Comparison of ENCODE assay signal across 8 mouse cellular contexts in genomic region chr13:46058862-46059261, GRCm38 (mm10).
A peak's percentile ranks its signal among the peaks of the same experiment; 100 is the strongest.
DNase-seq lines count a peak whose midpoint lies in the region; ATAC-seq and TF ChIP-seq lines count a peak whose summit lies in the region.
"Had no signal": no experiment of that assay in that cellular context is flagged by ENCODE, and none has a peak within 500 bp of the region (broad histone marks: within the 10 kb centered on the region; RNA-seq: fewer than 3 reads in every experiment).

No protein-coding gene starts in this region.

- no peak overlapping the region for H3K4me3 ChIP-seq in gastrocnemius, adult 2 months
- H3K4me3 ChIP-seq in forebrain, embryonic 13.5 days: no peak overlapping the region
- H3K4me3 ChIP-seq: limb, embryonic 15.5 days had no signal

- no peak for TF ChIP-seq CTCF in gastrocnemius, adult 2 months (IDR thresholded peaks at IDR 0.05)

- H3K4me2 ChIP-seq in forebrain, embryonic 13.5 days: no peak overlapping the region
- H3K4me2 ChIP-seq: limb, embryonic 15.5 days had no signal

- H3K27ac ChIP-seq in gastrocnemius, adult 2 months: no peak overlapping the region
- H3K27ac ChIP-seq in forebrain, embryonic 13.5 days: no peak overlapping the region
- H3K27ac ChIP-seq: limb, embryonic 15.5 days had no signal

- H3K4me1 ChIP-seq in forebrain, embryonic 13.5 days: peaks cover 6% of the 10 kb centered on the region

- intact Hi-C loops in gastrocnemius, adult 2 months (cut with DNase I): no loop called here

- no peak overlapping the region for H3K9ac ChIP-seq in forebrain, embryonic 13.5 days
- H3K9ac ChIP-seq: limb, embryonic 15.5 days had no signal

- no peak for ATAC-seq in forebrain, embryonic 13.5 days

- no peaks in the 10 kb centered on the region for H3K9me3 ChIP-seq in forebrain, embryonic 13.5 days (replicated peaks)
- H3K9me3 ChIP-seq: limb, embryonic 15.5 days had no signal

- 67% methylated on average over 7 of the region's 7 CpGs for WGBS in forebrain, embryonic 13.5 days

- DNase-seq in urinary bladder, postnatal 14 days (ENCODE audit: low spot score): peak; percentile 32
- no peak for DNase-seq in urinary bladder, postnatal 10 days (ENCODE audit: low spot score)
- DNase-seq in gonadal fat pad, adult 2 months (ENCODE audit: low read depth): peak; percentile 3
- DNase-seq in kidney, postnatal 25 days: peak; percentile 32 to 56
- no peak for DNase-seq in gastrocnemius, adult 2 months
- DNase-seq in cerebellum, postnatal 4 days (ENCODE audit: low spot score in 2 of 2): no peak

- no peaks in the 10 kb centered on the region for H3K36me3 ChIP-seq in forebrain, embryonic 13.5 days (ENCODE audit: poor library complexity, severe bottlenecking)
- H3K36me3 ChIP-seq: limb, embryonic 15.5 days had no signal

- no peaks in the 10 kb centered on the region for H3K27me3 ChIP-seq in forebrain, embryonic 13.5 days
- H3K27me3 ChIP-seq: limb, embryonic 15.5 days had no signal

Comparison
In these comparisons a context has a peak if more than half of its experiments do, and no peak if none do; other contexts are left out.
1. DNase-seq: peak in urinary bladder, postnatal 14 days (single experiment), gonadal fat pad, adult 2 months (single experiment) and kidney, postnatal 25 days (2 of 2); none in urinary bladder, postnatal 10 days (single experiment), gastrocnemius, adult 2 months (single experiment) and cerebellum, postnatal 4 days (0 of 2).